Mouse (Mus musculus): Measurements from ENCODE around the gene Psmd10. TPM values are rescaled to one million over a fixed set of nuclear protein-coding genes. Genes with fewer than 3 reads are reported as not detected.

The Psmd10 gene
- 10 to 100 TPM; 16.2 to 16.3 TPM for total RNA-seq (2023)

GRCm38 (mm10) chrX:140956272-140956940, at the start of gene Psmd10, which contains the start of gene Atg4a:
Gene Psmd10, minus strand, starts transcription at chrX:140956728.
Gene Atg4a, plus strand, starts transcription at chrX:140956907.

GRCm38 (mm10) chrX:140907360-140907759, 49.2 kb downstream of the Psmd10 start, which contains the start of gene Vsig1:
Gene Vsig1, plus strand, starts transcription at chrX:140907608.

Other genes with a start within 250 kb of the Psmd10 start
- gene Tex13b, start 143.3 kb downstream of the Psmd10 start, total RNA-seq (2023): not detected
- not detected for gene Vsig1, start 49.1 kb downstream of the Psmd10 start, total RNA-seq (2023)
- 10 to 100 TPM; 17.2 to 20.8 TPM for gene Atg4a, start 179 bp upstream of the Psmd10 start, total RNA-seq (2023)

All from B cell, adult 67 days (primary cell).